Mouse (Mus musculus): Measurements from ENCODE around the gene Heatr5b. TPM values are rescaled to one million over a fixed set of nuclear protein-coding genes. Genes with fewer than 3 reads are reported as not detected.

The Heatr5b gene
- polyA plus RNA-seq, 1 experiment from 2014 or later: 22.9 TPM

Other genes starting within 250 kb of the Heatr5b start
- 21.6 and 23.3 TPM in 2 replicates for gene Strn, start 98.2 kb downstream of the Heatr5b start, polyA plus RNA-seq (2014; fragmentation: Nextera tagmentation; extraction: Ambion mirVana)
- 33.2 and 34.0 TPM in 2 replicates for gene Gpatch11, start 203 bp upstream of the Heatr5b start, polyA plus RNA-seq (2014; fragmentation: Nextera tagmentation; extraction: Ambion mirVana)
- gene Eif2ak2, start 47.2 kb upstream of the Heatr5b start, polyA plus RNA-seq (2014; fragmentation: Nextera tagmentation; extraction: Ambion mirVana): 8.0 and 9.6 TPM in 2 replicates
- gene Sult6b1, start 71.6 kb upstream of the Heatr5b start, polyA plus RNA-seq (2014; fragmentation: Nextera tagmentation; extraction: Ambion mirVana): 0.18 TPM in 1 of 2 replicates, not detected in the other
- 96.5 and 101 TPM in 2 replicates for gene Cebpzos, start 81.1 kb upstream of the Heatr5b start, polyA plus RNA-seq (2014; fragmentation: Nextera tagmentation; extraction: Ambion mirVana)
- 28.7 and 37.4 TPM in 2 replicates for gene Cebpz, start 101.7 kb upstream of the Heatr5b start, polyA plus RNA-seq (2014; fragmentation: Nextera tagmentation; extraction: Ambion mirVana)
- gene Ndufaf7, start 101.8 kb upstream of the Heatr5b start, polyA plus RNA-seq (2014; fragmentation: Nextera tagmentation; extraction: Ambion mirVana): 61.3 and 62.8 TPM in 2 replicates
- gene Prkd3, start 185.5 kb upstream of the Heatr5b start, polyA plus RNA-seq (2014; fragmentation: Nextera tagmentation; extraction: Ambion mirVana): 27.1 and 28.2 TPM in 2 replicates
- gene Qpct, start 216.5 kb upstream of the Heatr5b start, polyA plus RNA-seq (2014; fragmentation: Nextera tagmentation; extraction: Ambion mirVana): 34.7 and 41.6 TPM in 2 replicates